Mouse (Mus musculus) liver, embryonic 15.5 days (tissue): Measurements from ENCODE around the gene Lims1. TPM values are rescaled to one million over a fixed set of nuclear protein-coding genes. Genes with fewer than 3 reads are reported as not detected.

ENCODE experiments used
- ATAC-seq: fragments of 200-750 bp; cut with Nextera tagmentation; 2 replicates; pipeline ENCODE4 v1.8.0; 2017; ENCODE audit warnings: moderate number of reproducible peaks, mild to moderate bottlenecking, moderate library complexity; ENCODE audit not compliant: insufficient read depth
- H3K27ac ChIP-seq: fragments of 300-500 bp; sonication (generic); replicated peaks from 2 replicates; pipeline ENCODE4 v1.5.1; 2015; ENCODE audit warnings: mild to moderate bottlenecking, inconsistent platforms
- H3K27me3 ChIP-seq: fragments of 300-500 bp; sonication (generic); 2 replicates; pipeline ENCODE4 v1.6.1; 2015; ENCODE audit warnings: mild to moderate bottlenecking, inconsistent platforms
- H3K36me3 ChIP-seq: fragments of 300-500 bp; sonication (generic); replicated peaks from 2 replicates; pipeline ENCODE4 v1.6.1; 2015; ENCODE audit warnings: moderate library complexity, mild to moderate bottlenecking, inconsistent platforms
- H3K4me1 ChIP-seq: fragments of 300-500 bp; sonication (generic); replicated peaks from 2 replicates; pipeline ENCODE4 v1.6.1; 2015; ENCODE audit warnings: inconsistent platforms
- H3K4me2 ChIP-seq: fragments of 300-500 bp; sonication (generic); 2 replicates; pipeline ENCODE4 v1.6.1; 2015; ENCODE audit warnings: moderate library complexity, mild to moderate bottlenecking, inconsistent platforms
- H3K4me3 ChIP-seq: fragments of 300-500 bp; sonication (generic); replicated peaks from 2 replicates; pipeline ENCODE4 v1.5.1; 2015; ENCODE audit warnings: mild to moderate bottlenecking, inconsistent platforms
- H3K9ac ChIP-seq: fragments of 300-500 bp; sonication (generic); 2 replicates; pipeline ENCODE4 v1.6.1; 2015; ENCODE audit warnings: moderate library complexity, mild to moderate bottlenecking, inconsistent platforms
- H3K9me3 ChIP-seq: fragments of 300-500 bp; sonication (generic); replicated peaks from 2 replicates; pipeline ENCODE4 v1.6.1; 2016; ENCODE audit warnings: inconsistent platforms
- WGBS: fragments of 180-500 bp; shearing (Covaris S2); methylation state at CpG from one replicate; pipeline ENCODE4 v1.1.7; 2015; ENCODE audit warnings: mixed read lengths; ENCODE audit not compliant: insufficient replicate concordance; 5-methylcytosine and 5-hydroxymethylcytosine counted together
- polyA plus RNA-seq: library from polyadenylated mRNA; unstranded; fragments of >200 nt; fragmentation: Nextera tagmentation; extraction: Ambion mirVana; gene quantifications from 2 replicates; pipeline ENCODE4 v1.2.1, GENCODE M21; 2015

Lims1 gene
- polyA plus RNA-seq, 1 experiment from 2014 or later = 85.4 TPM

- Histone ChIP-seq H3K9ac (peak within 1 kb of the TSS; percentile 99), H3K9me3 (no peaks in the 10 kb centered on the region), H3K36me3 (0 out of 2 replicates have a peak, but pooled peaks cover 3% of the 10 kb centered on the region), H3K4me3 (peak within 1 kb of the TSS; percentile 97), H3K4me1 (peaks cover 36% of the 10 kb centered on the region), H3K27me3 (no peaks in the 10 kb centered on the region), H3K4me2 (peak within 1 kb of the TSS; percentile 79), H3K27ac (peak within 1 kb of the TSS; percentile 99)
- WGBS = under 1% methylated on average over 90 of the region's 91 CpGs
- peak; percentile 96 for ATAC-seq
These were observed 123.4 kb downstream of the Lims1 start, which contains the start of gene Ranbp2 for GRCm38 (mm10) chr10:58446384-58447279. Gene Ranbp2 (plus strand): TSS chr10:58446920.

GRCm38 (mm10) chr10:58447280-58447781 is 124.1 kb downstream of the Lims1 start:
- H3K27ac ChIP-seq = peak overlapping the region; percentile 99
- no peaks in the 10 kb centered on the region for H3K9me3 ChIP-seq
- H3K4me2 ChIP-seq = peak overlapping the region; percentile 68
- WGBS = under 1% methylated on average over 32 of the region's 32 CpGs
- no peaks in the 10 kb centered on the region for H3K27me3 ChIP-seq
- peak overlapping the region; percentile 97 for H3K4me3 ChIP-seq
- H3K4me1 ChIP-seq = peaks cover 39% of the 10 kb centered on the region
- peak overlapping the region; percentile 99 for H3K9ac ChIP-seq
- 0 out of 2 replicates have a peak, but pooled peaks cover 3% of the 10 kb centered on the region for H3K36me3 ChIP-seq
- peak; percentile 60 for ATAC-seq

- peak overlapping the region; percentile 38 for H3K4me2 ChIP-seq
- H3K9ac ChIP-seq = no peak overlapping the region
- peak overlapping the region; percentile 86 for H3K27ac ChIP-seq
These were observed 128.3 kb downstream of the Lims1 start for GRCm38 (mm10) chr10:58451575-58451974.

GRCm38 (mm10) chr10:58452185-58452584 is 128.9 kb downstream of the Lims1 start:
- H3K4me3 ChIP-seq = 0 out of 2 replicates have a peak overlapping the region, but pooled peaks have one; percentile 8
- no peaks in the 10 kb centered on the region for H3K27me3 ChIP-seq
- 13% methylated on average over 1 of the region's 1 CpGs for WGBS
- H3K36me3 ChIP-seq = peaks cover 41% of the 10 kb centered on the region
- no peak overlapping the region for H3K9ac ChIP-seq
- ATAC-seq = peak; percentile 88
- H3K9me3 ChIP-seq = no peaks in the 10 kb centered on the region
- peaks cover 30% of the 10 kb centered on the region for H3K4me1 ChIP-seq
- peak overlapping the region; percentile 46 for H3K4me2 ChIP-seq
- peak overlapping the region; percentile 84 for H3K27ac ChIP-seq

More at GRCm38 (mm10) chr10:58451575-58451974, 128.3 kb downstream of the Lims1 start:
- peaks cover 30% of the 10 kb centered on the region for H3K4me1 ChIP-seq
- no peaks in the 10 kb centered on the region for H3K27me3 ChIP-seq
- no peak overlapping the region for H3K4me3 ChIP-seq
- H3K36me3 ChIP-seq = peaks cover 38% of the 10 kb centered on the region
- ATAC-seq = no peak
- H3K9me3 ChIP-seq = no peaks in the 10 kb centered on the region

GRCm38 (mm10) chr10:58459896-58460295 is 136.6 kb downstream of the Lims1 start:
- Histone ChIP-seq H3K27me3 (no peaks in the 10 kb centered on the region), H3K9ac (no peak overlapping the region), H3K36me3 (peaks cover 86% of the 10 kb centered on the region), H3K4me3 (no peak overlapping the region), H3K9me3 (no peaks in the 10 kb centered on the region), H3K4me1 (0 out of 2 replicates have a peak, but pooled peaks cover 7% of the 10 kb centered on the region), H3K4me2 (no peak overlapping the region), H3K27ac (no peak overlapping the region)
- ATAC-seq = no peak
- WGBS = 78% methylated on average over 1 of the region's 1 CpGs

Other genes starting within 250 kb of the Lims1 start
- not detected in 2 replicates for gene AW822073, start 98.5 kb upstream of the Lims1 start, polyA plus RNA-seq
- not detected in 2 replicates for gene Duxf3, start 90.8 kb upstream of the Lims1 start, polyA plus RNA-seq
- gene Gm4981, start 86.8 kb upstream of the Lims1 start, polyA plus RNA-seq = not detected in 2 replicates
- gene Gcc2, start 68.0 kb upstream of the Lims1 start, polyA plus RNA-seq = 15.3 and 18.8 TPM in 2 replicates
- gene Ranbp2, start 123.5 kb downstream of the Lims1 start, polyA plus RNA-seq = 18.9 and 19.2 TPM in 2 replicates
- 2.4 and 2.5 TPM in 2 replicates for gene Ccdc138, start 174.5 kb downstream of the Lims1 start, polyA plus RNA-seq